9 mouse cellular contexts compared by ENCODE assay signal in the genomic region with DNA sequence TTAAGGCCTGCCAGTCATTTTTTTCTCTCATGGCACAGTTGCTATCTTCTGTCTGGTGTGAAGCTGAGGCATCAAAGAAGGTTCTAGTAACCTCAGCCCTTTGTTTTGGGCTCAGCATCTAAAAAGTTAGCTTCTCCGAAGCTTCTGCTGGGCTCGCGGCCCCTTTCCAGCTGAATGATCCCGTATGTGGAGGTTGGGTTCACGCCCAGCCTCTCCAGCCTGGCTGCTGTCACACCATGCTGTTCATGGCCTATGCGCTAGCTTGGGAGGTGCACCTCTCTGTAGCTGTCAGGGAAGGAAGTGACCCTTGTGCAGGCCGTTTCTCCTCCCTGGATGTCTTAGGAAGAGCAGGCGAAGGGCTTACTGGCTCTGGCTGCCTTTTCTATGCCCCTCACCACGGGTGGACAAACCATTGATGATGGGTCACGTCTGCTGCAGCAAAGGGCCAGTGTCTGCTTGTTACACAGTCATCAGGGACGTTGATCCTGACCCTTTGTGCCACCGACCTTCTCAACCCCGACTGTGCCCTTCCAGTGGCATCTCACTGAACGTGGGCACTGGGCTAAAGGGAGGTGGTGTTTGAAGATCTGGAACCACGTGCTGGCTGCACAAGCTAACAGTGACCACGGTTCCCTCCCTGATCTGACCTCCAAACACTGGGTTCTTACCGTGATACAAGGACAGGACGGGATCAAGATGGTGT. TPM values are rescaled to one million over a fixed set of nuclear protein-coding genes. Genes with fewer than 3 reads are reported as not detected.
DNase-seq lines count a peak whose midpoint lies in the region; ATAC-seq and TF ChIP-seq lines count a peak whose summit lies in the region.
"Had no signal": no experiment of that assay in that cellular context is flagged by ENCODE, and none has a peak within 500 bp of the region (broad histone marks: within the 10 kb centered on the region; RNA-seq: fewer than 3 reads in every experiment).

No protein-coding gene starts in this region.

- H3K27me3 ChIP-seq in heart, embryonic 11.5 days (ENCODE audit: control insufficient read depth, insufficient read depth, low read length) = no peaks in the 10 kb centered on the region
- H3K27me3 ChIP-seq in lung, embryonic 14.5 days (ENCODE audit: insufficient read depth, low read length) = no peaks in the 10 kb centered on the region
- no peaks in the 10 kb centered on the region for H3K27me3 ChIP-seq in hindbrain, embryonic 12.5 days
- no peaks in the 10 kb centered on the region for H3K27me3 ChIP-seq in neural tube, embryonic 15.5 days (replicated peaks)
- no peaks in the 10 kb centered on the region for H3K27me3 ChIP-seq in thymus, adult 2 months (ENCODE audit: control insufficient read depth, insufficient read depth, low read length)

- H3K9ac ChIP-seq in heart, embryonic 11.5 days (ENCODE audit: low read depth, low read length) = no peak overlapping the region
- H3K9ac ChIP-seq in lung, embryonic 14.5 days = no peak overlapping the region
- no peak overlapping the region for H3K9ac ChIP-seq in hindbrain, embryonic 12.5 days
- no peak overlapping the region for H3K9ac ChIP-seq in neural tube, embryonic 15.5 days (replicated peaks)

- H3K4me3 ChIP-seq in heart, embryonic 11.5 days (ENCODE audit: low read depth, low read length) = no peak overlapping the region
- H3K4me3 ChIP-seq in lung, embryonic 14.5 days (ENCODE audit: low read depth, low read length) = no peak overlapping the region
- no peak overlapping the region for H3K4me3 ChIP-seq in hindbrain, embryonic 12.5 days
- H3K4me3 ChIP-seq in neural tube, embryonic 15.5 days (replicated peaks) = no peak overlapping the region
- H3K4me3 ChIP-seq in thymus, adult 2 months (ENCODE audit: control insufficient read depth, insufficient read depth, low read length) = no peak overlapping the region

- no peak for DNase-seq in heart, adult 11 months
- peak; percentile 48 for DNase-seq in lung, embryonic 14.5 days
- DNase-seq in lung, postnatal 4 days = no peak
- DNase-seq in thymus, adult 2 months = no peak
- DNase-seq in thymus, postnatal 0 days (ENCODE audit: low spot score) = no peak
- DNase-seq: lung, postnatal 36 days had no signal

- TF ChIP-seq CTCF in lung, embryonic 14.5 days (IDR thresholded peaks at IDR 0.05; ENCODE audit: low read depth) = no peak
- no peak for TF ChIP-seq CTCF in thymus, adult 2 months (IDR thresholded peaks at IDR 0.05; ENCODE audit: borderline replicate concordance, control insufficient read depth, extremely low read depth, insufficient read depth, low read length, poor library complexity)

- no peaks in the 10 kb centered on the region for H3K9me3 ChIP-seq in heart, embryonic 11.5 days (replicated peaks; ENCODE audit: control insufficient read depth, low read length)
- no peaks in the 10 kb centered on the region for H3K9me3 ChIP-seq in lung, embryonic 14.5 days (ENCODE audit: low read depth, low read length)
- no peaks in the 10 kb centered on the region for H3K9me3 ChIP-seq in hindbrain, embryonic 12.5 days (replicated peaks)
- no peaks in the 10 kb centered on the region for H3K9me3 ChIP-seq in neural tube, embryonic 15.5 days (replicated peaks)

- no peak for TF ChIP-seq POLR2A in thymus, adult 2 months (IDR thresholded peaks at IDR 0.05; ENCODE audit: control insufficient read depth, extremely low read depth, insufficient read depth, low read length, poor library complexity)

- ATAC-seq in heart, embryonic 11.5 days (replicated peaks; ENCODE audit: insufficient number of reproducible peaks, low FRiP score, low TSS enrichment) = no peak
- ATAC-seq in lung, embryonic 14.5 days (ENCODE audit: insufficient read depth) = no peak
- no peak for ATAC-seq in hindbrain, embryonic 12.5 days (ENCODE audit: low FRiP score)
- no peak for ATAC-seq in neural tube, embryonic 15.5 days (ENCODE audit: low FRiP score)

- no peak overlapping the region for H3K4me2 ChIP-seq in heart, embryonic 11.5 days
- H3K4me2 ChIP-seq in lung, embryonic 14.5 days = no peak overlapping the region
- H3K4me2 ChIP-seq in hindbrain, embryonic 12.5 days (replicated peaks) = no peak overlapping the region
- H3K4me2 ChIP-seq in neural tube, embryonic 15.5 days = no peak overlapping the region

- H3K36me3 ChIP-seq in heart, embryonic 11.5 days (ENCODE audit: control insufficient read depth, insufficient read depth, low read length) = no peaks in the 10 kb centered on the region
- no peaks in the 10 kb centered on the region for H3K36me3 ChIP-seq in lung, embryonic 14.5 days (ENCODE audit: insufficient read depth)
- H3K36me3 ChIP-seq in hindbrain, embryonic 12.5 days = no peaks in the 10 kb centered on the region
- no peaks in the 10 kb centered on the region for H3K36me3 ChIP-seq in neural tube, embryonic 15.5 days
- no peaks in the 10 kb centered on the region for H3K36me3 ChIP-seq in thymus, adult 2 months (ENCODE audit: control insufficient read depth, insufficient read depth, low read length)

- H3K27ac ChIP-seq in heart, embryonic 11.5 days (ENCODE audit: low read depth, low read length) = 0 out of 2 replicates have a peak overlapping the region, but pooled peaks have one; percentile 29
- no peak overlapping the region; the same call in 1 of the 2 replicates for H3K27ac ChIP-seq in lung, embryonic 14.5 days (ENCODE audit: low read depth)
- 0 out of 2 replicates have a peak overlapping the region, but pooled peaks have one; percentile 12 for H3K27ac ChIP-seq in hindbrain, embryonic 12.5 days
- H3K27ac ChIP-seq in neural tube, embryonic 15.5 days (replicated peaks) = peak overlapping the region; percentile 42
- no peak overlapping the region for H3K27ac ChIP-seq in thymus, adult 2 months (ENCODE audit: control insufficient read depth, insufficient read depth, low read length)

- peaks cover 28% of the 10 kb centered on the region for H3K4me1 ChIP-seq in heart, embryonic 11.5 days (ENCODE audit: control insufficient read depth, insufficient read depth, low read length)
- peaks cover 24% of the 10 kb centered on the region for H3K4me1 ChIP-seq in lung, embryonic 14.5 days (ENCODE audit: insufficient read depth)
- H3K4me1 ChIP-seq in hindbrain, embryonic 12.5 days = peaks cover 26% of the 10 kb centered on the region
- H3K4me1 ChIP-seq in neural tube, embryonic 15.5 days = peaks cover 21% of the 10 kb centered on the region
- H3K4me1 ChIP-seq in thymus, adult 2 months (replicated peaks; ENCODE audit: control insufficient read depth, insufficient read depth, low read length) = peaks cover 56% of the 10 kb centered on the region

- 73% methylated on average over 18 of the region's 18 CpGs for WGBS in heart, embryonic 11.5 days (ENCODE audit: insufficient replicate concordance)
- WGBS in lung, embryonic 14.5 days = 62% methylated on average over 18 of the region's 18 CpGs
- 66% methylated on average over 18 of the region's 18 CpGs for WGBS in hindbrain, embryonic 12.5 days
- WGBS in neural tube, embryonic 15.5 days = 80% methylated on average over 18 of the region's 18 CpGs
- 83% methylated on average over 18 of the region's 18 CpGs for WGBS in thymus, adult 2 months

RNA-seq across cellular contexts. Expression of gene Sept9, which starts 50.0 kb away (rescaled TPM):
- polyA plus RNA-seq in heart, embryonic 11.5 days (2014; fragmentation: Nextera tagmentation; extraction: Ambion mirVana) = 78.9 and 104 TPM in 2 replicates
- 133 and 149 TPM in 2 replicates for polyA plus RNA-seq in lung, embryonic 14.5 days (2014; fragmentation: Nextera tagmentation; extraction: Ambion mirVana)
- 165 and 179 TPM in 2 replicates for polyA plus RNA-seq in hindbrain, embryonic 12.5 days (2016; fragmentation: Nextera tagmentation; extraction: Ambion mirVana)
- 92.2 and 119 TPM in 2 replicates for polyA plus RNA-seq in neural tube, embryonic 15.5 days (2015; fragmentation: Nextera tagmentation; extraction: Ambion mirVana)
- 113 and 139 TPM in 2 replicates for polyA plus RNA-seq in thymus, adult 2 months (2012; rRNA removed)
- polyA plus RNA-seq in thymus, postnatal 0 days (2015; fragmentation: Nextera tagmentation; extraction: Ambion mirVana) = 220 and 222 TPM in 2 replicates

Comparison
In these comparisons a context has a peak if more than half of its experiments do, and no peak if none do; other contexts are left out.
1. H3K27ac ChIP-seq: peak in heart, embryonic 11.5 days (single experiment), hindbrain, embryonic 12.5 days (single experiment) and neural tube, embryonic 15.5 days (single experiment); none in lung, embryonic 14.5 days (single experiment) and thymus, adult 2 months (single experiment).